Mouse (Mus musculus): ENCODE measurements around the gene Wdr47. TPM values are rescaled to one million over a fixed set of nuclear protein-coding genes. Genes with fewer than 3 reads are reported as not detected.

Gene Wdr47
- total RNA-seq, 1 experiment, result 15.9 TPM

GRCm38 (mm10) chr3:108652866-108653642 lies 62.0 kb downstream of the Wdr47 start:
- no peak for DNase-seq (ENCODE audit: low read depth, low spot score)
- Histone ChIP-seq H3K36me3 (ENCODE audit: control insufficient read depth, insufficient read depth, low read length, poor library complexity, severe bottlenecking) (no peaks in the 10 kb centered on the region), H3K27ac (ENCODE audit: insufficient read depth, low read depth, low read length, poor library complexity, severe bottlenecking) (no peak overlapping the region), H3K4me3 (ENCODE audit: insufficient read depth in 1 of 2, low read depth in 1 of 2, low read length in 2 of 2, poor library complexity in 1 of 2, severe bottlenecking in 1 of 2) (peak overlapping the region in 1 of 2 experiments; percentile 85; a peak in 2 of 4 replicates), H3K9me3 (ENCODE audit: control insufficient read depth, insufficient read depth, low read depth, low read length) (no peaks in the 10 kb centered on the region), H3K4me1 (ENCODE audit: control insufficient read depth in 2 of 2, insufficient read depth in 2 of 2, low read length in 2 of 2, poor library complexity in 1 of 2) (peaks cover 4 to 5% of the 10 kb centered on the region in 2 experiments; a peak in 3 of 4 replicates), H3K9ac (ENCODE audit: insufficient read depth, low read depth, low read length, poor library complexity, severe bottlenecking) (no peak overlapping the region)
- TF ChIP-seq CHD2 (IDR thresholded peaks at IDR 0.05; ENCODE audit: low read depth, low read length) (no peak), HCFC1 (IDR thresholded peaks at IDR 0.05; ENCODE audit: borderline replicate concordance, insufficient read depth, low read length) (no peak), ZC3H11A (IDR thresholded peaks at IDR 0.05; ENCODE audit: borderline replicate concordance, low read depth, low read length) (no peak), ZNF384 (IDR thresholded peaks at IDR 0.05; ENCODE audit: low read depth, low read length) (no peak), MAFK (IDR thresholded peaks at IDR 0.05; ENCODE audit: insufficient read depth, low read depth, low read length) (no peak)
- in situ Hi-C loops (cut with MboI; ENCODE audit: low sequenced_read_pairs in 2 of 2, unreplicated experiment in 2 of 2), result no loop called here

- TF ChIP-seq CHD2 (IDR thresholded peaks at IDR 0.05; ENCODE audit: low read depth, low read length) (0 out of 2 replicates have a peak, but pooled peaks have one; percentile 18), MAFK (IDR thresholded peaks at IDR 0.05; ENCODE audit: insufficient read depth, low read depth, low read length) (no peak), ZNF384 (IDR thresholded peaks at IDR 0.05; ENCODE audit: low read depth, low read length) (no peak), ZC3H11A (IDR thresholded peaks at IDR 0.05; ENCODE audit: borderline replicate concordance, low read depth, low read length) (no peak), HCFC1 (IDR thresholded peaks at IDR 0.05; ENCODE audit: borderline replicate concordance, insufficient read depth, low read length) (peak; percentile 80)
- peak; percentile 79 for DNase-seq (ENCODE audit: low read depth, low spot score)
These were observed 62.8 kb downstream of the Wdr47 start, which contains the start of gene Clcc1 for GRCm38 (mm10) chr3:108653710-108654379. Gene Clcc1 (plus strand): TSS chr3:108653913.

GRCm38 (mm10) chr3:108654566-108654965 lies 63.5 kb downstream of the Wdr47 start:
- Histone ChIP-seq H3K27ac (ENCODE audit: insufficient read depth, low read depth, low read length, poor library complexity, severe bottlenecking) (no peak overlapping the region), H3K4me3 (ENCODE audit: insufficient read depth in 1 of 2, low read depth in 1 of 2, low read length in 2 of 2, poor library complexity in 1 of 2, severe bottlenecking in 1 of 2) (peak overlapping the region; percentile 84 to 85), H3K9ac (ENCODE audit: insufficient read depth, low read depth, low read length, poor library complexity, severe bottlenecking) (peak overlapping the region; percentile 58; the same call in 1 of the 2 replicates), H3K9me3 (ENCODE audit: control insufficient read depth, insufficient read depth, low read depth, low read length) (no peaks in the 10 kb centered on the region), H3K4me1 (ENCODE audit: control insufficient read depth in 2 of 2, insufficient read depth in 2 of 2, low read length in 2 of 2, poor library complexity in 1 of 2) (peaks cover 4 to 5% of the 10 kb centered on the region in 2 experiments; a peak in 3 of 4 replicates), H3K36me3 (ENCODE audit: control insufficient read depth, insufficient read depth, low read length, poor library complexity, severe bottlenecking) (no peaks in the 10 kb centered on the region; the same call in 1 of the 2 replicates)
- TF ChIP-seq HCFC1 (IDR thresholded peaks at IDR 0.05; ENCODE audit: borderline replicate concordance, insufficient read depth, low read length) (no peak), CHD2 (IDR thresholded peaks at IDR 0.05; ENCODE audit: low read depth, low read length) (no peak), ZC3H11A (IDR thresholded peaks at IDR 0.05; ENCODE audit: borderline replicate concordance, low read depth, low read length) (no peak), ZNF384 (IDR thresholded peaks at IDR 0.05; ENCODE audit: low read depth, low read length) (no peak), MAFK (IDR thresholded peaks at IDR 0.05; ENCODE audit: insufficient read depth, low read depth, low read length) (no peak)
- in situ Hi-C loops (cut with MboI; ENCODE audit: low sequenced_read_pairs in 2 of 2, unreplicated experiment in 2 of 2), result no loop called here
- no peak for DNase-seq (ENCODE audit: low read depth, low spot score)

More at GRCm38 (mm10) chr3:108653710-108654379, 62.8 kb downstream of the Wdr47 start, which contains the start of gene Clcc1:
- no peaks in the 10 kb centered on the region for H3K36me3 ChIP-seq (ENCODE audit: control insufficient read depth, insufficient read depth, low read length, poor library complexity, severe bottlenecking)
- peak within 1 kb of the TSS; percentile 84 to 85 for H3K4me3 ChIP-seq (ENCODE audit: insufficient read depth in 1 of 2, low read depth in 1 of 2, low read length in 2 of 2, poor library complexity in 1 of 2, severe bottlenecking in 1 of 2)
- H3K9me3 ChIP-seq (ENCODE audit: control insufficient read depth, insufficient read depth, low read depth, low read length), result no peaks in the 10 kb centered on the region
- H3K9ac ChIP-seq (ENCODE audit: insufficient read depth, low read depth, low read length, poor library complexity, severe bottlenecking), result peak within 1 kb of the TSS; percentile 90
- in situ Hi-C loops (cut with MboI; ENCODE audit: low sequenced_read_pairs in 2 of 2, unreplicated experiment in 2 of 2), result no loop called here
- H3K4me1 ChIP-seq (ENCODE audit: control insufficient read depth in 2 of 2, insufficient read depth in 2 of 2, low read length in 2 of 2, poor library complexity in 1 of 2), result peaks cover 4 to 5% of the 10 kb centered on the region in 2 experiments; a peak in 3 of 4 replicates
- H3K27ac ChIP-seq (ENCODE audit: insufficient read depth, low read depth, low read length, poor library complexity, severe bottlenecking), result no peak within 1 kb of the TSS

- no peak overlapping the region for H3K27ac ChIP-seq (ENCODE audit: insufficient read depth, low read depth, low read length, poor library complexity, severe bottlenecking)
- H3K9me3 ChIP-seq (ENCODE audit: control insufficient read depth, insufficient read depth, low read depth, low read length), result no peaks in the 10 kb centered on the region
- TF ChIP-seq CHD2 (IDR thresholded peaks at IDR 0.05; ENCODE audit: low read depth, low read length) (no peak), ZNF384 (IDR thresholded peaks at IDR 0.05; ENCODE audit: low read depth, low read length) (no peak)
- no peak for DNase-seq (ENCODE audit: low read depth, low spot score)
- H3K4me3 ChIP-seq (ENCODE audit: insufficient read depth in 1 of 2, low read depth in 1 of 2, low read length in 2 of 2, poor library complexity in 1 of 2, severe bottlenecking in 1 of 2), result no peak overlapping the region
- in situ Hi-C loops (cut with MboI; ENCODE audit: low sequenced_read_pairs in 2 of 2, unreplicated experiment in 2 of 2), result no loop called here
- no peak overlapping the region for H3K9ac ChIP-seq (ENCODE audit: insufficient read depth, low read depth, low read length, poor library complexity, severe bottlenecking)
- H3K36me3 ChIP-seq (ENCODE audit: control insufficient read depth, insufficient read depth, low read length, poor library complexity, severe bottlenecking), result no peaks in the 10 kb centered on the region; the same call in 1 of the 2 replicates
- peaks cover 4 to 5% of the 10 kb centered on the region in 2 experiments; a peak in 3 of 4 replicates for H3K4me1 ChIP-seq (ENCODE audit: control insufficient read depth in 2 of 2, insufficient read depth in 2 of 2, low read length in 2 of 2, poor library complexity in 1 of 2)
These were observed 64.4 kb downstream of the Wdr47 start for GRCm38 (mm10) chr3:108655486-108655885.

Measured in ES-E14 (cell line).